In the genomic region with DNA sequence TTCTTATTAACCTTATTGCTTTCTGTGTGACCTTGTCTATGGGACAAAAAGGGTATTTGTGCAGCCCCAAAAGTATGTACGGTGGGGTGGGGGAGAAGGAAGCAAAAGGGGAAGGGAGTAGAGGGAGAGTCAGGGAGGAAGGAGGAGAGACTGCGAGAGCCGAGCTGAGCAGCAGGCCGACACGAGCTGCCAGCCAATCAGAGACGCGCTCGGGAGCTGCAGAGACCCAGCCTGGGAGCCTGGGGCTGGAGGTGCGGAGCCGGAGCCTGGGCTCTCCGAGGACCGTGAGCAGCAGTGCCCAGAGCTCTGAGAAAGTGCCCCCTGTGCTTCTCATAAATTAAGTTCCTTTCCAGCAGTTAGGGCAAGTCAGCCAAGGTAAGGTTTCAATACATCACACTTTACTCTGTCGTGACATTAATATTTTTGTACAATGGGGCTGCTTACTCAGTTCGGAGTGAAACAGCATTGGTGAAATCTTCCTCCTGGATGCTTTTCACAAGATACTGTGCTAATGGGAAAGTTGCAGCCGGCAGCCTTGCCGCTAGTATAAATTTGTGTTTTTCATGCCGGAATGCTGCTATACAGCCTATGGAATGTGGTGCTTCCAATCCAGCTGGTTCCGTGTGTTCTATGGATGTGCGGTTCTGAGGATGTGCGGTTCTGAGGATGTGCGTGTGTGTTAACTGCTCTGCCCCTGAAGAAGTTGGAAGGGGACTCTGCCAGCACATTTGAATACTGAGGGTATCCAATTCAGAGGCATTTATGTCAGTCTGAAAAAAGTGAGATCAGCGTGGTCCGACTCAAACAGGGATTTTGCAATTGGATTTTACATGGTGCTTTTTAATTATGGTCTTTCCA, we compare ENCODE assay signal across 8 mouse cellular contexts.
DNase-seq lines count a peak whose midpoint lies in the region; ATAC-seq and TF ChIP-seq lines count a peak whose summit lies in the region.

No protein-coding gene starts in this region.

- H3K27me3 ChIP-seq in kidney, embryonic 16.5 days (ENCODE audit: insufficient read depth, low read length): no peaks in the 10 kb centered on the region
- no peaks in the 10 kb centered on the region for H3K27me3 ChIP-seq in embryonic facial prominence, embryonic 14.5 days (replicated peaks; ENCODE audit: control insufficient read depth, insufficient read depth, low read length)
- H3K27me3 ChIP-seq in heart, embryonic 16.5 days (ENCODE audit: control insufficient read depth, insufficient read depth, low read length): 0 out of 2 replicates have a peak, but pooled peaks cover 2% of the 10 kb centered on the region
- no peaks in the 10 kb centered on the region for H3K27me3 ChIP-seq in thymus, adult 2 months (ENCODE audit: control insufficient read depth, insufficient read depth, low read length)

- peak overlapping the region; percentile 60 for H3K4me2 ChIP-seq in kidney, embryonic 16.5 days (replicated peaks; ENCODE audit: low read depth, low read length)
- H3K4me2 ChIP-seq in embryonic facial prominence, embryonic 14.5 days (ENCODE audit: low read depth, low read length): peak overlapping the region; percentile 78
- peak overlapping the region; percentile 74 for H3K4me2 ChIP-seq in heart, embryonic 16.5 days (ENCODE audit: low read depth, low read length)

- H3K9me3 ChIP-seq in kidney, embryonic 16.5 days (ENCODE audit: low read length): no peaks in the 10 kb centered on the region
- no peaks in the 10 kb centered on the region for H3K9me3 ChIP-seq in embryonic facial prominence, embryonic 14.5 days (ENCODE audit: control insufficient read depth, low read length)
- H3K9me3 ChIP-seq in heart, embryonic 16.5 days (replicated peaks; ENCODE audit: control insufficient read depth, low read length): no peaks in the 10 kb centered on the region

- no peaks in the 10 kb centered on the region for H3K36me3 ChIP-seq in kidney, embryonic 16.5 days (ENCODE audit: insufficient read depth, low read length)
- no peaks in the 10 kb centered on the region for H3K36me3 ChIP-seq in embryonic facial prominence, embryonic 14.5 days (ENCODE audit: control insufficient read depth, insufficient read depth, low read length)
- H3K36me3 ChIP-seq in heart, embryonic 16.5 days (ENCODE audit: control insufficient read depth, insufficient read depth): no peaks in the 10 kb centered on the region
- H3K36me3 ChIP-seq in thymus, adult 2 months (ENCODE audit: control insufficient read depth, insufficient read depth, low read length): no peaks in the 10 kb centered on the region

- no peak for DNase-seq in kidney, adult 9 months
- peak; percentile 89 for DNase-seq in embryonic facial prominence, embryonic 14.5 days (ENCODE audit: low spot score)
- DNase-seq in layer of hippocampus, adult 9-11 months: peak; percentile 84
- no peak for DNase-seq in lung, adult 2 months
- DNase-seq in ovary, postnatal 36 days (ENCODE audit: low spot score): peak; percentile 55
- DNase-seq in thymus, adult 2 months: no peak

- peak overlapping the region; percentile 41 for H3K4me3 ChIP-seq in kidney, embryonic 16.5 days (ENCODE audit: low read length)
- peak overlapping the region; percentile 46 for H3K4me3 ChIP-seq in embryonic facial prominence, embryonic 14.5 days (ENCODE audit: low read depth, low read length)
- peak overlapping the region; percentile 49 for H3K4me3 ChIP-seq in heart, embryonic 16.5 days (ENCODE audit: low read length)
- peak overlapping the region; percentile 40 for H3K4me3 ChIP-seq in lung, adult 2 months (replicated peaks; ENCODE audit: extremely low read depth, low read depth, low read length)
- H3K4me3 ChIP-seq in thymus, adult 2 months (ENCODE audit: control insufficient read depth, insufficient read depth, low read length): no peak overlapping the region

- no peak for TF ChIP-seq CTCF in lung, adult 2 months (IDR thresholded peaks at IDR 0.05; ENCODE audit: insufficient read depth, low read length)
- no peak for TF ChIP-seq CTCF in thymus, adult 2 months (IDR thresholded peaks at IDR 0.05; ENCODE audit: borderline replicate concordance, control insufficient read depth, extremely low read depth, insufficient read depth, low read length, poor library complexity)

- peaks cover 15% of the 10 kb centered on the region for H3K4me1 ChIP-seq in kidney, embryonic 16.5 days (ENCODE audit: insufficient read depth, low read length)
- no peaks in the 10 kb centered on the region for H3K4me1 ChIP-seq in embryonic facial prominence, embryonic 14.5 days (ENCODE audit: control insufficient read depth, insufficient read depth, low read length)
- peaks cover 4% of the 10 kb centered on the region for H3K4me1 ChIP-seq in heart, embryonic 16.5 days (ENCODE audit: control insufficient read depth, insufficient read depth, low read length)
- peaks cover 4% of the 10 kb centered on the region; the same call in 1 of the 2 replicates for H3K4me1 ChIP-seq in lung, adult 2 months (ENCODE audit: control insufficient read depth, insufficient read depth, low read length)
- no peaks in the 10 kb centered on the region for H3K4me1 ChIP-seq in thymus, adult 2 months (replicated peaks; ENCODE audit: control insufficient read depth, insufficient read depth, low read length)

- peak; percentile 100 for ATAC-seq in kidney, embryonic 16.5 days (ENCODE audit: low FRiP score, low TSS enrichment)
- peak; percentile 98 for ATAC-seq in embryonic facial prominence, embryonic 14.5 days (ENCODE audit: low read depth)
- peak; percentile 95 for ATAC-seq in heart, embryonic 16.5 days (replicated peaks; ENCODE audit: extremely low read depth, insufficient read depth, low FRiP score)

- H3K27ac ChIP-seq in kidney, embryonic 16.5 days (ENCODE audit: low read length): no peak overlapping the region
- no peak overlapping the region for H3K27ac ChIP-seq in embryonic facial prominence, embryonic 14.5 days (replicated peaks; ENCODE audit: low read depth, low read length)
- H3K27ac ChIP-seq in heart, embryonic 16.5 days (ENCODE audit: low read length): no peak overlapping the region
- H3K27ac ChIP-seq in thymus, adult 2 months (ENCODE audit: control insufficient read depth, insufficient read depth, low read length): no peak overlapping the region

- no peak overlapping the region; the same call in 1 of the 2 replicates for H3K9ac ChIP-seq in kidney, embryonic 16.5 days (replicated peaks; ENCODE audit: low read length)
- H3K9ac ChIP-seq in embryonic facial prominence, embryonic 14.5 days (ENCODE audit: low read depth, low read length): peak overlapping the region; percentile 53
- H3K9ac ChIP-seq in heart, embryonic 16.5 days (ENCODE audit: low read length): peak overlapping the region; percentile 28

- no peak for TF ChIP-seq POLR2A in lung, adult 2 months (IDR thresholded peaks at IDR 0.05; ENCODE audit: borderline replicate concordance, extremely low read depth, low read depth, low read length)
- TF ChIP-seq POLR2A in thymus, adult 2 months (IDR thresholded peaks at IDR 0.05; ENCODE audit: control insufficient read depth, extremely low read depth, insufficient read depth, low read length, poor library complexity): no peak

- 5% methylated on average over 23 of the region's 23 CpGs for WGBS in kidney, embryonic 16.5 days
- WGBS in embryonic facial prominence, embryonic 14.5 days: 4% methylated on average over 23 of the region's 23 CpGs
- 9% methylated on average over 23 of the region's 23 CpGs for WGBS in heart, embryonic 16.5 days
- WGBS in lung, adult 2 months: 6% methylated on average over 23 of the region's 23 CpGs
- 15% methylated on average over 23 of the region's 23 CpGs for WGBS in thymus, adult 2 months

Comparison
In these comparisons a context has a peak if more than half of its experiments do, and no peak if none do; other contexts are left out.
1. DNase-seq: peak in embryonic facial prominence, embryonic 14.5 days (single experiment), layer of hippocampus, adult 9-11 months (single experiment) and ovary, postnatal 36 days (single experiment); none in kidney, adult 9 months (single experiment), lung, adult 2 months (single experiment) and thymus, adult 2 months (single experiment).
2. Peak in every context shown above with its lines, with median percentiles within 50 percentile points of each other: ATAC-seq and H3K4me2 ChIP-seq.